Mouse (Mus musculus) limb, embryonic 10.5 days (tissue): ENCODE measurements around the gene Adam12. TPM values are rescaled to one million over a fixed set of nuclear protein-coding genes. Genes with fewer than 3 reads are reported as not detected.

Experiments used
- DNase-seq: peaks from one replicate; pipeline ENCODE4 v3.0.0-alpha.2; 2017; ENCODE audit warnings: low spot score
- H3K27ac ChIP-seq: fragments of 300-500 bp; sonication (generic); 2 replicates; pipeline ENCODE4 v1.5.1; 2016; ENCODE audit warnings: mild to moderate bottlenecking
- H3K27me3 ChIP-seq: fragments of 300-500 bp; sonication (generic); 2 replicates; pipeline ENCODE4 v1.6.1; 2016; ENCODE audit warnings: low read depth, mild to moderate bottlenecking; ENCODE audit not compliant: poor library complexity, severe bottlenecking
- H3K36me3 ChIP-seq: fragments of 300-500 bp; sonication (generic); 2 replicates; pipeline ENCODE4 v1.6.1; 2016; ENCODE audit warnings: mild to moderate bottlenecking, moderate library complexity
- H3K4me1 ChIP-seq: fragments of 300-500 bp; sonication (generic); 2 replicates; pipeline ENCODE4 v1.6.1; 2016
- H3K4me3 ChIP-seq: fragments of 300-500 bp; sonication (generic); 2 replicates; pipeline ENCODE4 v1.5.1; 2016; ENCODE audit warnings: mild to moderate bottlenecking, moderate library complexity
- H3K9me3 ChIP-seq: fragments of 300-500 bp; sonication (generic); replicated peaks from 2 replicates; pipeline ENCODE4 v1.6.1; 2016; ENCODE audit warnings: mild to moderate bottlenecking
- WGBS: fragments of 180-500 bp; shearing (Covaris S2); methylation state at CpG from one replicate; pipeline ENCODE4 v1.1.7; 2016; 5-methylcytosine and 5-hydroxymethylcytosine counted together
- polyA plus RNA-seq: library from polyadenylated mRNA; unstranded; fragments of >200 nt; fragmentation: Nextera tagmentation; extraction: Ambion mirVana; gene quantifications from 2 replicates; pipeline ENCODE4 v1.2.1, GENCODE M21; 2016

Adam12 gene
- polyA plus RNA-seq, 1 experiment from 2014 or later: 3.4 TPM

DNA sequence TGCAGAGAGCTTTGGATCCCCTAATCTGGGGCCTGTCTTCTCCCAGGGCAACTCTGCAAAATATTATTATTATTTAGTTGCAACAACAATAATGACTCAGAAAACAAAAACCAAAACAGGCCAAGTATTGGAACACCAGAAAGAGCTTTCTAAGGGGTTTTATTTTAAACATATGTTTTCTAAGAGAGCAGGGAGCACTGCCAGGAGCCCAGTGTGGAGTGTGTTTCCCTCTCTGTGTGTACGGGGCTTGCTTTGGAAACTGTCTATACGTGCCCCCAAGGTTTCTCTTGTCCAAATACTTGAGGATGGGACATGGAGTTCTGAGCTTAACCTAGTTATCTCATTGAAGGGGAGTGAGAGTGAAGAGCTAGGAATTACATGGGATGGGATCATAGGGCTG lies 200.7 kb downstream of the Adam12 start:
- peaks cover 31% of the 10 kb centered on the region for H3K4me1 ChIP-seq
- H3K27ac ChIP-seq: no peak overlapping the region
- no peaks in the 10 kb centered on the region for H3K27me3 ChIP-seq
- 79% methylated on average over 2 of the region's 2 CpGs for WGBS
- H3K9me3 ChIP-seq: no peaks in the 10 kb centered on the region
- H3K36me3 ChIP-seq: no peaks in the 10 kb centered on the region
- H3K4me3 ChIP-seq: no peak overlapping the region
- DNase-seq: no peak

DNA sequence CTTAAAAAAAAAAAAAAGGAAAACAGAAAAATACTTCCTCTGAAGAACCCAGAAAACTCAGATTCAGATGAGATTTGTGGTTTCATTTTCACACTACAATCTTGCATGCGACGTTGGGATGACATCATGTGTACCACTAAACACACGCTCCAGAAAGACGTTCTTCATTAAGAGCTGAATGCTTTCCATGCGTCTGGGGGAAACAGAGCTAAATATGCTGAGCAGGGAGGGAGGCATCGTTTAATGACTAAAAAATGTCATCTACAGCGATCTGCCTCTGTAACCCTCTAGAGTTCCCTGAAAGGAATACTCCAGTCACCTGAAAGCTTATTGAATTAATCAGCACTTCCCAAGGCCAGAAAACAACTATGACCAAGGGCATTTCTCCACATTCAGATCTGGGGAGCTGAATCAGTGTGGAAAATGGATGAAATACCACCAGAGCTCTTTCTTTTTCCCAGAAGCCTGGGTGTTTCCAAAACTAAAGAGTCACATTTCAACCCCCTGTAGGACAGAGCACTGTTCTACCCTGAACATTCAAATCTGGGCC lies 203.6 kb downstream of the Adam12 start:
- H3K36me3 ChIP-seq: no peaks in the 10 kb centered on the region
- 77% methylated on average over 7 of the region's 7 CpGs for WGBS
- no peak overlapping the region for H3K4me3 ChIP-seq
- no peaks in the 10 kb centered on the region for H3K9me3 ChIP-seq
- H3K27ac ChIP-seq: no peak overlapping the region
- H3K27me3 ChIP-seq: no peaks in the 10 kb centered on the region
- no peak for DNase-seq
- H3K4me1 ChIP-seq: peaks cover 28% of the 10 kb centered on the region

DNA sequence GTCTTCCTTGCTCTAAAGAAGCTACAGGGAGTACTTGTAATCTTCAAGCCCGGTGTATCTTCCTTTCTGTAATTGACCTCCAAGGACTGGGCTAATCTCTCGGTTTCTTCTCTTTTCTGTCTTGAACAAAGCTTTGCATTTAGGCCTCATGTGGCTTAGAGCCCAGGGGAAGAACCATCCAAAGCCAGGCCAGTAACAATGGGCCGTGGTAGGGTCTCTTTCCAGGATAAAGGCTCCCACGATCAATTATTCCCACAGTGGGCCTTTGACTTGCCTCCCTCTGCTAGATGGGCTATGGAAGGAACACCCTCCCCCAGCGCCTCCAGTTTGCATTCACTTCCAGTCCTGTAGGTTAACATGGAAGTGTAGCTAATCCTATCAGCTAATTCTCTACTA lies 204.9 kb downstream of the Adam12 start:
- WGBS: 76% methylated on average over 5 of the region's 5 CpGs
- no peak for DNase-seq
- Histone ChIP-seq H3K27ac (peak overlapping the region; percentile 53; the same call in 1 of the 2 replicates), H3K4me3 (no peak overlapping the region), H3K9me3 (no peaks in the 10 kb centered on the region), H3K36me3 (no peaks in the 10 kb centered on the region), H3K4me1 (peaks cover 19% of the 10 kb centered on the region), H3K27me3 (no peaks in the 10 kb centered on the region)

DNA sequence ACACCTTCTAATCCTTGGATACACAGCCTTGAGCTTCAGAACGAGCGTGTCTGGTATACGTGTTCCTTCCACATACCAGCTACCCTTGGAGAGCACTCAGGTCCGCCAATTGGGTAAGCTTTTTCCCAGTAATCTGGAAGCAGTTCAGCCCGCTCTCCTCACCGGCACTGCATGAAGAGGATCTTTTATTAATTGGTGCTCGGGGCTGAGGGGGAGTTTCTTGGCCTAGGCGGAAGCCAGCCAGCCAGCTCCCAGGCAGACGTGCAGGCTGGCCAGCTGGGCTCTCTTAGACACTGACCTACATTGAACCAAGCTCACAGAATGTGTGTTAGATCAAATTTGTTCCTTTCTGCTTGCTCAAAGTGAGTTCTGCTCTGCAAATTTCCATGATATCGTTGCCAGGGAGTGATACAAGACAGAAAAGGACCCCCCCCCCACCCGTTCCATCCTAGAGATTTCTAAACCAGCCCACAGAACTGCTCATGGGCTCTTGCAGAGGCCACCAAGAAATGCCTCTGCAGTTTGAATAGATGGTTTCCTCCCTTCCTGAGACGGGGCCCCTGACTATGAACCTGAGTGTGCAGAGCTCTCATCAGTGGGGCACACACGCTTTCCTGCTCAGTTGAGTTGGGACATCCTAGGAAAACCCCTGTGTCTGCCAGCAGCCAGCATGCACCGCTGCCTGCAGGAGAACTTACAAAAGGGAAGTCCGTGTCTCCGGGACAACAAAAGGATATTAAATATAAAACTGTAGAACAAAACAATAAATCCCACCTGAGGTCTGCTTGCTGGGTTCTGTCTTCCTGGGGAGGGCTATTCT lies 205.5 kb downstream of the Adam12 start:
- peak overlapping the region; percentile 21; the same call in 1 of the 2 replicates for H3K27ac ChIP-seq

DNA sequence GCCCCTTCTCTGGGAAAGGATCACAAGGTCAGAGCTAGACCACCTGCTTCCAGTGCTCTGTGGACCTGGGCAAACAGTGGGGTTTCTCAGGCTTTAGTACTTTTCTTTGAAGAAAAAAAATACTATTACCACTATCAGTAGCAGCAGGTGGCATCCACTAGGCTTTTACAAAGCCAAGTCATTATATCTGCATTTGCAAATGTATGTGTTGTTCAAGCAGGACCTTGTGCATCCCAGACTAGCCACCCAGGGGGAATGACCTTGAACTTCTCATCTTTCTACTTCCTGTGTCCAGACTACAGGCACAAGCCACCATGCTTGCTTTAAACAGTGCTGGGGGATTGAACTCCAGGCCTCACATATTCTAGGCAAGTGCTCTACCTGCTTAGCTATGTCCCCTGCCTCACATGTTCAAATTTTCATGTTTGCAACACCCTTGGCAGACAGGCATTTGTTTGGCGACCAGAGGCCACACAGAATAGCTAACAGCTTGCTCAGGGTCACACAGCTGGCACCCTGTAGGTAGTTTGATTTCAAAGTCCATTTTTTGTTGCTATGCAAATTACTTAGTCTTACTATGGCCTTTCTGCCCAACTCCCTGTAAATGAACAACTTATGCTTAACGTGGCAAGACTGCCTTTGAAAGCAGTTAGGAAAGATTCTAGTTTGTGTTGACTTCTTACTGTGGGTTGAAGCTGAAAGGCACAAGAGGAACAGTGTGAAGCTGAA lies 209.6 kb downstream of the Adam12 start:
- Histone ChIP-seq H3K36me3 (no peaks in the 10 kb centered on the region), H3K27ac (no peak overlapping the region), H3K4me1 (peaks cover 11% of the 10 kb centered on the region; the same call in 1 of the 2 replicates), H3K27me3 (no peaks in the 10 kb centered on the region), H3K9me3 (no peaks in the 10 kb centered on the region), H3K4me3 (no peak overlapping the region)
- no peak for DNase-seq
- WGBS: 76% methylated on average over 2 of the region's 2 CpGs

More for the DNA sequence above, 205.5 kb downstream of the Adam12 start:
- WGBS: 75% methylated on average over 16 of the region's 16 CpGs
- DNase-seq: peak; percentile 33
- no peaks in the 10 kb centered on the region for H3K27me3 ChIP-seq
- no peaks in the 10 kb centered on the region for H3K9me3 ChIP-seq
- no peaks in the 10 kb centered on the region for H3K36me3 ChIP-seq
- no peak overlapping the region for H3K4me3 ChIP-seq
- H3K4me1 ChIP-seq: peaks cover 18% of the 10 kb centered on the region

DNA sequence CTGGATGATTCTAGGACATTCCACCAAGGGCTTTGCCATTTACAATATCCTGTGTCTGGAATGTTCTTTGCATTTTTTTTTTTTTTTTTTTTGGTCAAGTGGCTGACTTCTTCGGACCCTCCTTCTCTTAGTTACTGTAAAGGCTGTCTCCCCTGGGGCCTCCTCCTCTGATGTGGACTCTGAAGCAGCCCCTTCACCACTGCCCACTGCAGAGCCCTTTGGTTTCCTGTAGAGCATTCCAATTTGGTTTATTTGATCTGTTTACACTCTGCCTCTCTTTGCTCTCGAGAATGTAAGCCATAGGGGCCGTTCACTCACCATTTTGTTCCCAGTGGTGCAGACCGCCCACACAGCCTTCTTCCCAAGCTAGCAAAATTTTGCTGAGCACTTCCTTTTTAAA lies 216.7 kb downstream of the Adam12 start:
- 56% methylated on average over 4 of the region's 4 CpGs for WGBS
- no peaks in the 10 kb centered on the region for H3K36me3 ChIP-seq
- H3K4me3 ChIP-seq: no peak overlapping the region
- 0 out of 2 replicates have a peak, but pooled peaks cover 3% of the 10 kb centered on the region for H3K4me1 ChIP-seq
- H3K27ac ChIP-seq: no peak overlapping the region
- H3K9me3 ChIP-seq: no peaks in the 10 kb centered on the region
- DNase-seq: no peak
- H3K27me3 ChIP-seq: no peaks in the 10 kb centered on the region

DNA sequence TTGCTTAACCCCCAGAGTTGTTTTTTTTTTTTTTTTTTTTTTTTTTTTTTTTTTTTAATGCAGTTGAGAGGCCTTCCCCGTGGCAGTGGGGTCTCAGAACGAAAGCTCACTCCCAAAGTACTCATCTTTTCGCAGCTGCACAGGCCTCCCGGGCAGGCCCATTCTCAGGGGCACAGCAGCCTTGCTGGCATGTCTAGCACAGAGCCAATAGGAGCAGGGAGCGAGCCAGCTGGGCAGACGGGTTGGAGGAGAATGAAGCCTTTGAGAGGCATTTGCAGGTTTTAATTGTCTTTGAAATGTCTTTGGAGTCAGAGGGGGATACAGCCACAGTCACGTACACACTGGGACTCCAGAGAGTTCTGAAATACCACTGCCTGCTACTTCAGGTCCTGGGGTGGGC lies 217.2 kb downstream of the Adam12 start:
- Histone ChIP-seq H3K9me3 (no peaks in the 10 kb centered on the region), H3K27ac (no peak overlapping the region), H3K4me1 (0 out of 2 replicates have a peak, but pooled peaks cover 3% of the 10 kb centered on the region), H3K36me3 (no peaks in the 10 kb centered on the region), H3K4me3 (no peak overlapping the region), H3K27me3 (no peaks in the 10 kb centered on the region)
- DNase-seq: no peak
- 56% methylated on average over 7 of the region's 7 CpGs for WGBS

DNA sequence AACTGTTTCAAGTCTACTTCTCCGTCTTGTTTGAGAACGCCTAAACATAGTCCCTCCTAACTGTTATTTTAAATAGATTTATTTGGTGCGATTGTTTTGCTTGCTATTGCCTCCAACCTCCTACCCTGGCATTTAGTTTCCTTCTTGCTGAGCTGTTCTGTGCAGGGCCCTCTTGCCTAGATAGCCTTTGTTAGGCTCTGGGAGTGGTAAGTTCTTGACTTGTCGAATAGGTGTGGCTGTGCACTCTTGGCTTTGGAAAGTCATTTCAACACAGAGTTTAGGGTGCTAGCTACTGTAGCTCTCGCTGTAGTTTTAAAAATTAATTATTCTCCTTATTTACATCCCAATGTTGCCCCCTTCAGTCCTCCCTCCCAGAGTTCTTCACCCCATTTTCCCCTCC lies 222.8 kb downstream of the Adam12 start:
- no peak overlapping the region for H3K4me3 ChIP-seq
- H3K27me3 ChIP-seq: no peaks in the 10 kb centered on the region
- WGBS: 89% methylated on average over 5 of the region's 5 CpGs
- H3K4me1 ChIP-seq: no peaks in the 10 kb centered on the region
- H3K9me3 ChIP-seq: 0 out of 2 replicates have a peak, but pooled peaks cover 3% of the 10 kb centered on the region
- no peak for DNase-seq
- no peaks in the 10 kb centered on the region for H3K36me3 ChIP-seq
- H3K27ac ChIP-seq: no peak overlapping the region

DNA sequence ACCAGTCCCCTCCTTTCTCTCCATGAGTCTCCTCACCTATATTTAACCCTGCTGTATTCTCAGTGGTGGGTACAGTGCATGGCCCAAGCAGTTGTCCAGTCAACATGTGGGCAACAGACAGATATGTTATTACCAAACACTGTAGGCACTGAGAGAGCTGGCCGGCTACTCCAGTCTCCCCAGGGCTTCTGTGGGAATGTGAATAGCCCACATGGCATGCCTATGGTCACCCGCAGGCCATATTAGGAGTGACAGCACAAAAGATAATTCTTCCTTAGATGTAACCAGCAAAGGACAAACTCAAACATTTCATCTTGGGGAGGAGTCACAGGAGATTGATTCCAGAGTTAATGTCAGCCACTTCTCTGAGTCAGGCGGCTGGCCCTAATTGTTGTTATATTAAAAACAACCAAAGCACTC lies 224.0 kb downstream of the Adam12 start:
- Histone ChIP-seq H3K27me3 (no peaks in the 10 kb centered on the region), H3K9me3 (0 out of 2 replicates have a peak, but pooled peaks cover 3% of the 10 kb centered on the region), H3K36me3 (no peaks in the 10 kb centered on the region), H3K4me1 (no peaks in the 10 kb centered on the region), H3K27ac (no peak overlapping the region), H3K4me3 (no peak overlapping the region)
- DNase-seq: no peak
- 80% methylated on average over 3 of the region's 3 CpGs for WGBS

DNA sequence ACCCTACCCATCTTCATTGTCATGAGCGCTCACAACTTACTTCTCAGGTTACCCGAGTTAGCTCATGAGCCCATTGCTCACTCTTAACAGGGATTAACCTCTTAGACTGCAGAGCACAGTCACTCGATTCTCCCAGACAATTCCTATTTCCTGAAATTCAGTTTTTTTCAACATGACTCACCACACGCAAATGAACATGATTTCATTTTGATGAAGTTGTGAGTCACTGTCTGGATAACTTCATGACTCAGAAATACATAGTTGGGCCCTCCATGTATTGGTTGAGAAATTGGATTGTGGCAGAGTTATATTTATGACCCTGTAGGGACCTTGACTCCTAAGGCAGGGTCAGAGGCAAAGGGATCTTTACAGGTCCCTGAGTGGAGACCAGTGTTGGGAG lies 230.4 kb downstream of the Adam12 start:
- WGBS: 91% methylated on average over 4 of the region's 4 CpGs
- Histone ChIP-seq H3K27ac (no peak overlapping the region), H3K4me3 (no peak overlapping the region), H3K4me1 (no peaks in the 10 kb centered on the region; the same call in 1 of the 2 replicates), H3K27me3 (no peaks in the 10 kb centered on the region), H3K36me3 (no peaks in the 10 kb centered on the region), H3K9me3 (0 out of 2 replicates have a peak, but pooled peaks cover 3% of the 10 kb centered on the region)
- no peak for DNase-seq

DNA sequence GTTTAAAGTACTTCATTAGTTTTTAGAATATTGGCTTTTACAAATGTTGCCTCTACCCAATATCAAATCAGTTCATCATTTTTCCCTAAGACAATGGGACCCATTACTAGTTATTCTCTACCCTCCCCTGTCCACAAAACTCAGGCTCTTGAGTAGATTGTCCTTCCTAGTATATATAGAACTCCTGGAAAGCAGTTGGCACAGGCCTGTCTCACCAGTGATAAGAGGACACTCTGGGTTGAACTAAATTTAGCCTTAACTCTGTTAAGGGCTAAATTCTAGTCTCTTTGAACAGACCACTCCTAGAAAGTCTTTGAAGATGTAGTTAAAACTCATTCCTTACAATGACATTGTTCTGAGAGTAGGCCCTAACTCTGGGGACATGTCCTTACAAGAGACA lies 241.0 kb downstream of the Adam12 start:
- Histone ChIP-seq H3K27me3 (no peaks in the 10 kb centered on the region), H3K4me3 (no peak overlapping the region), H3K27ac (no peak overlapping the region), H3K36me3 (no peaks in the 10 kb centered on the region), H3K4me1 (no peaks in the 10 kb centered on the region), H3K9me3 (no peaks in the 10 kb centered on the region)
- no peak for DNase-seq

DNA sequence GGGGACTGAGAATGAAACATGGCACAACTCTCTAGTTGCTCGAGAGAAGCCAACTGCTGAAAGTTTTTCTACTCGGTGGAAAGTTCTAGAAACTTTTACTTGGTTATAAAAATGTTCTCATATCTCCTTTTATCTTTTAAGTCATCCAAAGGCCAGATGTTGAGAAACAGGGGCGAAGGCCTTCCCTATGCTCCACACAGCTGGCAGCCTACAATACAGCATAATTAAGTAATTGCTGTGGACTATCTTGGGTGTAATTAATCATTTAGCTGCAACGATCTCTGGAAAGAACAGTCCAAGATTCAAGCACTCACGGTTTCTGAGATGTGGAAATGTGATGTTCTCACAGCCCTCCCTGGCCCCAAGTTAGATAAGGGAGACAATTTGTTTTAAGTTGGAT lies 243.6 kb downstream of the Adam12 start:
- Histone ChIP-seq H3K27ac (no peak overlapping the region), H3K9me3 (no peaks in the 10 kb centered on the region), H3K27me3 (no peaks in the 10 kb centered on the region), H3K4me3 (no peak overlapping the region), H3K36me3 (no peaks in the 10 kb centered on the region), H3K4me1 (no peaks in the 10 kb centered on the region)
- DNase-seq: no peak
- WGBS: 77% methylated on average over 5 of the region's 5 CpGs

DNA sequence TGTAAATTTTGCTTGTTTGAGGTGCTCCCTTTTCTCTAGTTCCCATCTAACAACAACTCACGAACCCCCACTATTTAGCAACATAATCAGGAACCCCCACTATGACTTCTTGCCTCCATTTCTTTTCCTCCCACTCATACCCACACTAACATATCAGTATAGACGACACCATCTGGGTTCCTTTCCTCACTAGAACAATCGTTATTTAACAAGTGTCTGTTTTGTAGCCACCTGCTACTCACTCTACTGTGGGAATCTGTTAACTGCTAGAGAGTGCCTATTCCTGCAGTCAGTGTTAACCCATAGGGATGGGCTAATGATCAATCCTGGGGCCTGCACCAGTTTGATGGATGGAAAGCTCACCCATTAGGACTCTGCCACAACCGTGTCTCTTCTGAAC lies 245.7 kb downstream of the Adam12 start:
- H3K27me3 ChIP-seq: no peaks in the 10 kb centered on the region

More for the DNA sequence above, 245.7 kb downstream of the Adam12 start:
- Histone ChIP-seq H3K9me3 (no peaks in the 10 kb centered on the region), H3K4me1 (no peaks in the 10 kb centered on the region), H3K27ac (no peak overlapping the region), H3K36me3 (no peaks in the 10 kb centered on the region), H3K4me3 (no peak overlapping the region)
- DNase-seq: no peak
- 83% methylated on average over 4 of the region's 4 CpGs for WGBS
